Mouse (Mus musculus) liver, embryonic 16.5 days (tissue): Measurements from ENCODE around the gene Gm39566. TPM values are rescaled to one million over a fixed set of nuclear protein-coding genes. Genes with fewer than 3 reads are reported as not detected.
"Not testable (repeated sequence)": the region's sequence is repeated elsewhere in the genome, so short reads cannot be mapped to it uniquely, and the experiment has no call there.

ENCODE experiments used
- ATAC-seq: fragments of 200-750 bp; cut with Nextera tagmentation; 2 replicates; pipeline ENCODE4 v1.8.0; 2017; ENCODE audit warnings: low read depth, mild to moderate bottlenecking, moderate number of reproducible peaks, moderate library complexity
- H3K27ac ChIP-seq: fragments of 300-500 bp; sonication (generic); 2 replicates; pipeline ENCODE4 v1.5.1; 2014; ENCODE audit warnings: mild to moderate bottlenecking, low read length
- H3K27me3 ChIP-seq: fragments of 300-500 bp; sonication (generic); 2 replicates; pipeline ENCODE4 v1.6.1; 2014; ENCODE audit warnings: low read depth, low read length, mixed read lengths; ENCODE audit not compliant: control insufficient read depth, insufficient read depth
- H3K36me3 ChIP-seq: fragments of 300-500 bp; sonication (generic); 2 replicates; pipeline ENCODE4 v1.6.1; 2014; ENCODE audit warnings: mild to moderate bottlenecking; ENCODE audit not compliant: control insufficient read depth, insufficient read depth
- H3K4me1 ChIP-seq: fragments of 300-500 bp; sonication (generic); 2 replicates; pipeline ENCODE4 v1.6.1; 2014; ENCODE audit warnings: low read depth, low read length, mixed read lengths; ENCODE audit not compliant: control insufficient read depth
- H3K4me2 ChIP-seq: fragments of 300-500 bp; sonication (generic); 2 replicates; pipeline ENCODE4 v1.6.1; 2014; ENCODE audit warnings: low read depth, low read length, mixed read lengths
- H3K4me3 ChIP-seq: fragments of 300-500 bp; sonication (generic); 2 replicates; pipeline ENCODE4 v1.5.1; 2014; ENCODE audit warnings: low read depth, mild to moderate bottlenecking, low read length
- H3K9ac ChIP-seq: fragments of 300-500 bp; sonication (generic); 2 replicates; pipeline ENCODE4 v1.6.1; 2014; ENCODE audit warnings: low read depth, low read length
- H3K9me3 ChIP-seq: fragments of 300-500 bp; sonication (generic); replicated peaks from 2 replicates; pipeline ENCODE4 v1.6.1; 2016; ENCODE audit warnings: low read length; ENCODE audit not compliant: control insufficient read depth
- WGBS: fragments of 180-500 bp; shearing (Covaris S2); extraction: QIAGEN DNeasy Blood & Tissue Kit; methylation state at CpG from one replicate; pipeline ENCODE4 v1.1.7; 2014; ENCODE audit not compliant: insufficient replicate concordance; 5-methylcytosine and 5-hydroxymethylcytosine counted together
- polyA plus RNA-seq: library from polyadenylated mRNA; unstranded; fragments of >200 nt; fragmentation: Nextera tagmentation; extraction: Ambion mirVana; gene quantifications from 2 replicates; pipeline ENCODE4 v1.2.1, GENCODE M21; 2015

Gene Gm39566
- not detected in 2 replicates for polyA plus RNA-seq

- Histone ChIP-seq H3K27ac (no peak within 1 kb of the TSS), H3K27me3 (no peaks in the 10 kb centered on the region), H3K9me3 (no peaks in the 10 kb centered on the region), H3K36me3 (no peaks in the 10 kb centered on the region), H3K4me3 (no peak within 1 kb of the TSS), H3K9ac (no peak within 1 kb of the TSS), H3K4me2 (no peak within 1 kb of the TSS), H3K4me1 (no peaks in the 10 kb centered on the region)
- 53% methylated on average over 10 of the region's 10 CpGs for WGBS
- no peak for ATAC-seq
Measured at GRCm38 (mm10) chr11:69815155-69815554, at the start of gene Gm39566. Gene Gm39566 (minus strand): TSS chr11:69815298.

GRCm38 (mm10) chr11:69864138-69864860, 49.2 kb upstream of the Gm39566 start:
- 25% methylated on average over 8 of the region's 8 CpGs for WGBS
- Histone ChIP-seq H3K4me3 (no peak overlapping the region), H3K36me3 (no peaks in the 10 kb centered on the region), H3K9ac (0 out of 2 replicates have a peak overlapping the region, but pooled peaks have one; percentile 38), H3K27me3 (no peaks in the 10 kb centered on the region), H3K27ac (peak overlapping the region; percentile 68), H3K4me2 (peak overlapping the region; percentile 36), H3K4me1 (peaks cover 34% of the 10 kb centered on the region), H3K9me3 (no peaks in the 10 kb centered on the region)
- peak; percentile 57 for ATAC-seq

- H3K36me3 ChIP-seq, H3K9ac ChIP-seq, H3K4me3 ChIP-seq, H3K9me3 ChIP-seq, H3K27me3 ChIP-seq: not testable (repeated sequence)
- peaks cover 34% of the 10 kb centered on the region for H3K4me1 ChIP-seq
- ATAC-seq = peak; percentile 58
- H3K27ac ChIP-seq = peak overlapping the region; percentile 68; the same call in 1 of the 2 replicates
- peak overlapping the region; percentile 36 for H3K4me2 ChIP-seq
- 71% methylated on average over 3 of the region's 3 CpGs for WGBS
Measured at GRCm38 (mm10) chr11:69863729-69864128, 48.6 kb upstream of the Gm39566 start.

GRCm38 (mm10) chr11:69858113-69858998, 43.3 kb upstream of the Gm39566 start, which contains the start of gene Tnk1:
Gene Tnk1 (minus strand): TSS chr11:69858730.
- Histone ChIP-seq H3K9me3 (no peaks in the 10 kb centered on the region), H3K36me3 (no peaks in the 10 kb centered on the region), H3K9ac (no peak within 1 kb of the TSS), H3K4me3 (no peak within 1 kb of the TSS), H3K27ac (no peak within 1 kb of the TSS), H3K27me3 (peaks cover 10% of the 10 kb centered on the region), H3K4me1 (peaks cover 28% of the 10 kb centered on the region), H3K4me2 (no peak within 1 kb of the TSS; the same call in 1 of the 2 replicates)
- 40% methylated on average over 30 of the region's 30 CpGs for WGBS
- ATAC-seq = no peak

- peak overlapping the region; percentile 41 for H3K4me2 ChIP-seq
- 19% methylated on average over 16 of the region's 16 CpGs for WGBS
- H3K4me1 ChIP-seq = peaks cover 55% of the 10 kb centered on the region
- no peaks in the 10 kb centered on the region for H3K9me3 ChIP-seq
- ATAC-seq = 0 out of 2 replicates have a peak, but pooled peaks have one; percentile 14
- peaks cover 14% of the 10 kb centered on the region for H3K36me3 ChIP-seq
- peaks cover 10% of the 10 kb centered on the region for H3K27me3 ChIP-seq
- H3K9ac ChIP-seq = peak overlapping the region; percentile 46
- peak overlapping the region; percentile 93 for H3K27ac ChIP-seq
- H3K4me3 ChIP-seq = no peak overlapping the region
Measured at GRCm38 (mm10) chr11:69855347-69855746, 40.2 kb upstream of the Gm39566 start.

- peak overlapping the region; percentile 46 for H3K9ac ChIP-seq
Measured at GRCm38 (mm10) chr11:69854680-69855079, 39.6 kb upstream of the Gm39566 start.

GRCm38 (mm10) chr11:69853994-69854393, 38.9 kb upstream of the Gm39566 start:
- Histone ChIP-seq H3K36me3 (peaks cover 22% of the 10 kb centered on the region), H3K4me3 (peak overlapping the region; percentile 47), H3K27me3 (peaks cover 9% of the 10 kb centered on the region), H3K27ac (peak overlapping the region; percentile 93), H3K4me1 (peaks cover 62% of the 10 kb centered on the region), H3K4me2 (peak overlapping the region; percentile 77), H3K9ac (peak overlapping the region; percentile 64), H3K9me3 (no peaks in the 10 kb centered on the region)
- 21% methylated on average over 7 of the region's 7 CpGs for WGBS
- ATAC-seq = peak; percentile 93

More at GRCm38 (mm10) chr11:69854680-69855079, 39.6 kb upstream of the Gm39566 start:
- H3K4me3 ChIP-seq = peak overlapping the region; percentile 6; the same call in 1 of the 2 replicates
- peak overlapping the region; percentile 41 for H3K4me2 ChIP-seq
- ATAC-seq = no peak
- H3K4me1 ChIP-seq = peaks cover 60% of the 10 kb centered on the region
- peak overlapping the region; percentile 93 for H3K27ac ChIP-seq
- H3K9me3 ChIP-seq = no peaks in the 10 kb centered on the region
- H3K36me3 ChIP-seq = peaks cover 20% of the 10 kb centered on the region
- peaks cover 10% of the 10 kb centered on the region for H3K27me3 ChIP-seq
- WGBS = 57% methylated on average over 10 of the region's 10 CpGs

GRCm38 (mm10) chr11:69850754-69851153, 35.7 kb upstream of the Gm39566 start:
- WGBS = 37% methylated on average over 8 of the region's 8 CpGs
- Histone ChIP-seq H3K27me3 (no peaks in the 10 kb centered on the region), H3K36me3 (peaks cover 22% of the 10 kb centered on the region), H3K9me3 (no peaks in the 10 kb centered on the region), H3K27ac (peak overlapping the region; percentile 62), H3K4me2 (0 out of 2 replicates have a peak overlapping the region, but pooled peaks have one; percentile 2), H3K4me1 (peaks cover 81% of the 10 kb centered on the region), H3K9ac (no peak overlapping the region), H3K4me3 (no peak overlapping the region)
- ATAC-seq = no peak
